Mouse (Mus musculus): ENCODE measurements around the gene Ran. TPM values are rescaled to one million over a fixed set of nuclear protein-coding genes. Genes with fewer than 3 reads are reported as not detected.
"Not testable (repeated sequence)": the region's sequence is repeated elsewhere in the genome, so short reads cannot be mapped to it uniquely, and the experiment has no call there.

Gene Ran
- polyA plus RNA-seq (2014; fragmentation: Nextera tagmentation; extraction: Ambion mirVana), result 560 and 564 TPM in 2 replicates

- H3K4me1 ChIP-seq (ENCODE audit: control insufficient read depth, insufficient read depth, low read length), result peaks cover 5% of the 10 kb centered on the region
- H3K4me3 ChIP-seq (ENCODE audit: low read depth, low read length), result peak within 1 kb of the TSS; percentile 90
- peak; percentile 95 for ATAC-seq (ENCODE audit: insufficient number of reproducible peaks, insufficient read depth, low FRiP score, low read depth)
- H3K27ac ChIP-seq (ENCODE audit: low read length), result peak within 1 kb of the TSS; percentile 96
- peaks cover 12% of the 10 kb centered on the region for H3K36me3 ChIP-seq (ENCODE audit: control insufficient read depth, insufficient read depth, low read length)
- H3K4me2 ChIP-seq (replicated peaks; ENCODE audit: low read depth, low read length), result peak within 1 kb of the TSS; percentile 90
- H3K27me3 ChIP-seq (ENCODE audit: control insufficient read depth, insufficient read depth, low read length), result no peaks in the 10 kb centered on the region
- H3K9me3 ChIP-seq (ENCODE audit: control insufficient read depth, low read depth, low read length), result no peaks in the 10 kb centered on the region
- peak within 1 kb of the TSS; percentile 95 for H3K9ac ChIP-seq (replicated peaks; ENCODE audit: low read depth, low read length)
- WGBS, result under 1% methylated on average over 68 of the region's 102 CpGs
These were observed at the start of gene Ran for GRCm38 (mm10) chr5:129019497-129020299. TSS of gene Ran (plus strand) at chr5:129020069.

GRCm38 (mm10) chr5:128970878-128971277 lies 49.0 kb upstream of the Ran start:
- WGBS, result 69% methylated on average over 10 of the region's 10 CpGs
- Histone ChIP-seq H3K9ac (replicated peaks; ENCODE audit: low read depth, low read length) (no peak overlapping the region), H3K27ac (ENCODE audit: low read length) (no peak overlapping the region), H3K4me1 (ENCODE audit: control insufficient read depth, insufficient read depth, low read length) (no peaks in the 10 kb centered on the region), H3K4me2 (replicated peaks; ENCODE audit: low read depth, low read length) (no peak overlapping the region), H3K4me3 (ENCODE audit: low read depth, low read length) (no peak overlapping the region), H3K9me3 (ENCODE audit: control insufficient read depth, low read depth, low read length) (no peaks in the 10 kb centered on the region), H3K36me3 (ENCODE audit: control insufficient read depth, insufficient read depth, low read length) (no peaks in the 10 kb centered on the region), H3K27me3 (ENCODE audit: control insufficient read depth, insufficient read depth, low read length) (no peaks in the 10 kb centered on the region)
- no peak for ATAC-seq (ENCODE audit: insufficient number of reproducible peaks, insufficient read depth, low FRiP score, low read depth)

GRCm38 (mm10) chr5:128971298-128971697 lies 48.6 kb upstream of the Ran start:
- no peak for ATAC-seq (ENCODE audit: insufficient number of reproducible peaks, insufficient read depth, low FRiP score, low read depth)
- Histone ChIP-seq H3K4me1 (ENCODE audit: control insufficient read depth, insufficient read depth, low read length) (no peaks in the 10 kb centered on the region), H3K36me3 (ENCODE audit: control insufficient read depth, insufficient read depth, low read length) (no peaks in the 10 kb centered on the region), H3K27ac (ENCODE audit: low read length) (no peak overlapping the region), H3K27me3 (ENCODE audit: control insufficient read depth, insufficient read depth, low read length) (no peaks in the 10 kb centered on the region), H3K4me2 (replicated peaks; ENCODE audit: low read depth, low read length) (no peak overlapping the region), H3K4me3 (ENCODE audit: low read depth, low read length) (no peak overlapping the region), H3K9ac (replicated peaks; ENCODE audit: low read depth, low read length) (no peak overlapping the region), H3K9me3 (ENCODE audit: control insufficient read depth, low read depth, low read length) (no peaks in the 10 kb centered on the region)
- 17% methylated on average over 14 of the region's 14 CpGs for WGBS

- Histone ChIP-seq H3K9ac (replicated peaks; ENCODE audit: low read depth, low read length) (no peak overlapping the region), H3K9me3 (ENCODE audit: control insufficient read depth, low read depth, low read length) (no peaks in the 10 kb centered on the region; the same call in 1 of the 2 replicates), H3K4me1 (ENCODE audit: control insufficient read depth, insufficient read depth, low read length) (no peaks in the 10 kb centered on the region), H3K4me2 (replicated peaks; ENCODE audit: low read depth, low read length) (no peak overlapping the region), H3K36me3 (ENCODE audit: control insufficient read depth, insufficient read depth, low read length) (no peaks in the 10 kb centered on the region), H3K27me3 (ENCODE audit: control insufficient read depth, insufficient read depth, low read length) (no peaks in the 10 kb centered on the region), H3K27ac (ENCODE audit: low read length) (no peak overlapping the region), H3K4me3 (ENCODE audit: low read depth, low read length) (no peak overlapping the region)
- WGBS, result 28% methylated on average over 4 of the region's 4 CpGs
- ATAC-seq (ENCODE audit: insufficient number of reproducible peaks, insufficient read depth, low FRiP score, low read depth), result no peak
These were observed 43.6 kb upstream of the Ran start for GRCm38 (mm10) chr5:128976266-128976665.

- 67% methylated on average over 1 of the region's 1 CpGs for WGBS
- H3K27ac ChIP-seq (ENCODE audit: low read length); H3K4me2 ChIP-seq (replicated peaks; ENCODE audit: low read depth, low read length); ATAC-seq (ENCODE audit: insufficient number of reproducible peaks, insufficient read depth, low FRiP score, low read depth); H3K4me3 ChIP-seq (ENCODE audit: low read depth, low read length); H3K36me3 ChIP-seq (ENCODE audit: control insufficient read depth, insufficient read depth, low read length); H3K27me3 ChIP-seq (ENCODE audit: control insufficient read depth, insufficient read depth, low read length); H3K9ac ChIP-seq (replicated peaks; ENCODE audit: low read depth, low read length); H3K9me3 ChIP-seq (ENCODE audit: control insufficient read depth, low read depth, low read length); H3K4me1 ChIP-seq (ENCODE audit: control insufficient read depth, insufficient read depth, low read length): not testable (repeated sequence)
These were observed 42.4 kb upstream of the Ran start for GRCm38 (mm10) chr5:128977466-128977865.

GRCm38 (mm10) chr5:128978957-128979356 lies 40.9 kb upstream of the Ran start:
- no peak for ATAC-seq (ENCODE audit: insufficient number of reproducible peaks, insufficient read depth, low FRiP score, low read depth)
- Histone ChIP-seq H3K4me2 (replicated peaks; ENCODE audit: low read depth, low read length) (no peak overlapping the region), H3K27me3 (ENCODE audit: control insufficient read depth, insufficient read depth, low read length) (no peaks in the 10 kb centered on the region), H3K9me3 (ENCODE audit: control insufficient read depth, low read depth, low read length) (no peaks in the 10 kb centered on the region; the same call in 1 of the 2 replicates), H3K36me3 (ENCODE audit: control insufficient read depth, insufficient read depth, low read length) (no peaks in the 10 kb centered on the region), H3K9ac (replicated peaks; ENCODE audit: low read depth, low read length) (no peak overlapping the region), H3K4me1 (ENCODE audit: control insufficient read depth, insufficient read depth, low read length) (no peaks in the 10 kb centered on the region), H3K27ac (ENCODE audit: low read length) (no peak overlapping the region), H3K4me3 (ENCODE audit: low read depth, low read length) (no peak overlapping the region)
- 95% methylated on average over 7 of the region's 7 CpGs for WGBS

GRCm38 (mm10) chr5:128980857-128981256 lies 39.0 kb upstream of the Ran start:
- no peak overlapping the region for H3K27ac ChIP-seq (ENCODE audit: low read length)
- H3K36me3 ChIP-seq (ENCODE audit: control insufficient read depth, insufficient read depth, low read length), result no peaks in the 10 kb centered on the region; the same call in 1 of the 2 replicates
- ATAC-seq (ENCODE audit: insufficient number of reproducible peaks, insufficient read depth, low FRiP score, low read depth), result no peak
- H3K4me2 ChIP-seq (replicated peaks; ENCODE audit: low read depth, low read length), result no peak overlapping the region
- no peaks in the 10 kb centered on the region; the same call in 1 of the 2 replicates for H3K9me3 ChIP-seq (ENCODE audit: control insufficient read depth, low read depth, low read length)
- no peak overlapping the region for H3K4me3 ChIP-seq (ENCODE audit: low read depth, low read length)
- WGBS, result 62% methylated on average over 7 of the region's 7 CpGs
- no peaks in the 10 kb centered on the region for H3K4me1 ChIP-seq (ENCODE audit: control insufficient read depth, insufficient read depth, low read length)
- H3K9ac ChIP-seq (replicated peaks; ENCODE audit: low read depth, low read length), result no peak overlapping the region
- no peaks in the 10 kb centered on the region for H3K27me3 ChIP-seq (ENCODE audit: control insufficient read depth, insufficient read depth, low read length)

GRCm38 (mm10) chr5:128981607-128982006 lies 38.3 kb upstream of the Ran start:
- ATAC-seq (ENCODE audit: insufficient number of reproducible peaks, insufficient read depth, low FRiP score, low read depth), result peak; percentile 67; the same call in 1 of the 2 replicates
- Histone ChIP-seq H3K4me2 (replicated peaks; ENCODE audit: low read depth, low read length) (no peak overlapping the region), H3K36me3 (ENCODE audit: control insufficient read depth, insufficient read depth, low read length) (no peaks in the 10 kb centered on the region; the same call in 1 of the 2 replicates), H3K27me3 (ENCODE audit: control insufficient read depth, insufficient read depth, low read length) (no peaks in the 10 kb centered on the region), H3K27ac (ENCODE audit: low read length) (no peak overlapping the region), H3K9ac (replicated peaks; ENCODE audit: low read depth, low read length) (no peak overlapping the region), H3K9me3 (ENCODE audit: control insufficient read depth, low read depth, low read length) (no peaks in the 10 kb centered on the region; the same call in 1 of the 2 replicates), H3K4me3 (ENCODE audit: low read depth, low read length) (no peak overlapping the region), H3K4me1 (ENCODE audit: control insufficient read depth, insufficient read depth, low read length) (no peaks in the 10 kb centered on the region)
- WGBS, result 20% methylated on average over 12 of the region's 12 CpGs
